Mouse (Mus musculus) bone marrow macrophage, adult 2 months (primary cell): Measurements from ENCODE around the gene Vim.

Source experiments
- CTCF ChIP-seq: IDR thresholded peaks from 2 replicates; pipeline ENCODE4 v1.5.1; 2012; ENCODE audit warnings: low read depth, mild to moderate bottlenecking, low read length, moderate library complexity
- POLR2A ChIP-seq: IDR thresholded peaks from 2 replicates; pipeline ENCODE4 v1.6.1; 2012; ENCODE audit warnings: mild to moderate bottlenecking, low read depth, low read length, borderline replicate concordance

DNA sequence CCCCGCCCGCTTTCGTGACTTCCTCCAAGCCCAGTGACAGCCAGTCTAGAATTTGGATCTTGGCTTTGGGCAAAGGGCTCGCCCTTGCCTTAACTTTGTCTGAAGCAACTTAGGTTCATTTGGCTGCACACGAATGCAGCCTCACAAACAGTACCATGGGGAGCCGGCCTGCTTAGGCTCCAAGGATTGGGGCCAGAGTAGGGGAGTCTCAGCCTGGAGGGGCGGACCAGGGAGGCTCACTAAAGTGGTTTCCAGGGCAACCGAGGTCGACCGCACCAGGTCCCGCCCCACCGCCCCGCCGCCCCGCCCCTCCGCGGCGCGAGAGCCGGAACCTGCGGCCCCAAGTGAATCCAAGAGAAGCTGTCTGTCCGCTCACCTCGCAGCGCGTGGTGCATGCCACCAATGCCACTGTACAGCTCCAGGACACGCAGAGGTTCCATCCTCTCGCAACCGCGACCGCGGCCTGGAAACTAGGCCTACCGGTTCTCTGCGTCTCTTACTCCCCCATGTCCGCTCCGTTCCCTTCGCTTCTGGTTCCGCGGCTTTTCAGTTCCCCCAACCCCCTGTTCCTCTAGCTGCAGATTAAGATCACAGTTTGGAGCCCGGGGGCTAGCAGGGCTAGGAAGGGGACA, 29.4 kb upstream of the Vim start, which contains the start of gene Trdmt1:
- TF ChIP-seq POLR2A (no peak), CTCF (no peak)
